Mouse (Mus musculus): ENCODE measurements around the gene Boc.

Gene Boc

GRCm38 (mm10) chr16:44558471-44559329 lies at the start of gene Boc:
Gene Boc, minus strand, starts transcription at chr16:44558897.
- peak; percentile 63 for DNase-seq

- no peak for DNase-seq
Observed at GRCm38 (mm10) chr16:44606643-44607042, 47.9 kb upstream of the Boc start.

GRCm38 (mm10) chr16:44604021-44604616 lies 45.4 kb upstream of the Boc start:
- DNase-seq = no peak

- DNase-seq = no peak
Observed at GRCm38 (mm10) chr16:44601999-44602794, 43.5 kb upstream of the Boc start.

- no peak for DNase-seq
Observed at GRCm38 (mm10) chr16:44601182-44601581, 42.5 kb upstream of the Boc start.

- DNase-seq = no peak
Observed at GRCm38 (mm10) chr16:44597106-44597806, 38.6 kb upstream of the Boc start.

- no peak for DNase-seq
Observed at GRCm38 (mm10) chr16:44589506-44589905, 30.8 kb upstream of the Boc start.

- no peak for DNase-seq
Observed at GRCm38 (mm10) chr16:44579421-44580024, 20.8 kb upstream of the Boc start.

- DNase-seq = no peak
Observed at GRCm38 (mm10) chr16:44578551-44578950, 19.9 kb upstream of the Boc start.

- no peak for DNase-seq
Observed at GRCm38 (mm10) chr16:44568056-44568455, 9.4 kb upstream of the Boc start.

GRCm38 (mm10) chr16:44565328-44566210 lies 6.9 kb upstream of the Boc start:
- DNase-seq = no peak

- no peak for DNase-seq
Observed at GRCm38 (mm10) chr16:44564359-44564758, 5.7 kb upstream of the Boc start.

GRCm38 (mm10) chr16:44562061-44562460 lies 3.4 kb upstream of the Boc start:
- no peak for DNase-seq

GRCm38 (mm10) chr16:44560214-44560613 lies 1.5 kb upstream of the Boc start:
- no peak for DNase-seq

- no peak for DNase-seq
Observed at GRCm38 (mm10) chr16:44559330-44559695, 616 bp upstream of the Boc start.

GRCm38 (mm10) chr16:44557661-44558470 lies 831 bp downstream of the Boc start:
- peak; percentile 74 for DNase-seq

GRCm38 (mm10) chr16:44557084-44557483 lies 1.6 kb downstream of the Boc start:
- no peak for DNase-seq

- no peak for DNase-seq
Observed at GRCm38 (mm10) chr16:44555791-44556709, 2.6 kb downstream of the Boc start.

GRCm38 (mm10) chr16:44553861-44554260 lies 4.8 kb downstream of the Boc start:
- no peak for DNase-seq
